Mouse (Mus musculus): ENCODE measurements around the gene Bend4. TPM values are rescaled to one million over a fixed set of nuclear protein-coding genes. Genes with fewer than 3 reads are reported as not detected.

Bend4 gene
- polyA plus RNA-seq, 1 experiment from 2014 or later: 13.0 TPM

DNA sequence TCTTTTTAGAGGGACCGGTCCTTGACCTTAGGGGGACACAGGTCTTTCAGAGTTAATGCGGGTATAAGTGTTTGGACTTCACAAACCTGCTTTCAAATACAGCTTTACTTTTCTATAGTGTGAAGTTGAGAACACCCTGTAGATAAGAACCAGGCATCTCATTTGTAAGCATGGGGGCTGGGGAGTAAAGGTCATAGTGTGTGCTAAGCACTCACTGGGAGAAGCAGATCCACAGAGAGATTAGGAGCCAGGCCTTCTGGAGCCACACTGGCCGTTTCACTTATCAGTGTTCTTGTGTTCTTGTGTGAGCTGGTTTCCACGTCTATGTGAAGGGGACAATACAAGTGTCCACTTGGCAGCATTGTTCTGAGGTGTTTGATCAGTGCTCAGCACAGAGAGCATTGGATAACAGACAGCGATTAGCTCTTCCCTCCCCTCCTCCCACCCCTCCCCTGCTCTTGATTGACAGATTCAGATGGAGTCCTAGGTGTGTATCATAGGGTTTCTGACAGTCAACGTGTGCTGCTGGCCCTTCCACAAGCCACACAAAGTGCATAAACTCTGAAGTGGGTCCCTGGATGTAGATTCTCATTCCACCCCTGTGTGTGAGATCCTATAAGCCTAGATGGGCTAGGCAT, 14.8 kb upstream of the Bend4 start:
- H3K27me3 ChIP-seq (ENCODE audit: low read depth, poor library complexity, severe bottlenecking): 0 out of 2 replicates have a peak, but pooled peaks cover 10% of the 10 kb centered on the region
- no peaks in the 10 kb centered on the region for H3K36me3 ChIP-seq
- H3K9me3 ChIP-seq (replicated peaks): no peaks in the 10 kb centered on the region
- H3K27ac ChIP-seq (replicated peaks): 0 out of 2 replicates have a peak overlapping the region, but pooled peaks have one; percentile 28
- DNase-seq (ENCODE audit: low spot score): no peak
- peaks cover 27% of the 10 kb centered on the region for H3K4me1 ChIP-seq
- whole genome bisulfite sequencing: 48% methylated on average over 6 of the region's 6 CpGs
- no peak overlapping the region for H3K4me3 ChIP-seq

GRCm38 (mm10) chr5:67440563-67440962, 12.5 kb upstream of the Bend4 start:
- Histone ChIP-seq H3K4me3 (no peak overlapping the region), H3K4me1 (peaks cover 27% of the 10 kb centered on the region), H3K27me3 (ENCODE audit: low read depth, poor library complexity, severe bottlenecking) (0 out of 2 replicates have a peak, but pooled peaks cover 10% of the 10 kb centered on the region), H3K36me3 (no peaks in the 10 kb centered on the region), H3K9me3 (replicated peaks) (no peaks in the 10 kb centered on the region), H3K27ac (replicated peaks) (no peak overlapping the region)
- WGBS: 90% methylated on average over 8 of the region's 8 CpGs
- no peak for DNase-seq (ENCODE audit: low spot score)

GRCm38 (mm10) chr5:67437403-67437802, 9.3 kb upstream of the Bend4 start:
- no peak for DNase-seq (ENCODE audit: low spot score)
- Histone ChIP-seq H3K27me3 (ENCODE audit: low read depth, poor library complexity, severe bottlenecking) (0 out of 2 replicates have a peak, but pooled peaks cover 10% of the 10 kb centered on the region), H3K27ac (replicated peaks) (no peak overlapping the region), H3K9me3 (replicated peaks) (no peaks in the 10 kb centered on the region), H3K4me1 (no peaks in the 10 kb centered on the region), H3K4me3 (no peak overlapping the region), H3K36me3 (no peaks in the 10 kb centered on the region)
- 58% methylated on average over 2 of the region's 2 CpGs for WGBS

DNA sequence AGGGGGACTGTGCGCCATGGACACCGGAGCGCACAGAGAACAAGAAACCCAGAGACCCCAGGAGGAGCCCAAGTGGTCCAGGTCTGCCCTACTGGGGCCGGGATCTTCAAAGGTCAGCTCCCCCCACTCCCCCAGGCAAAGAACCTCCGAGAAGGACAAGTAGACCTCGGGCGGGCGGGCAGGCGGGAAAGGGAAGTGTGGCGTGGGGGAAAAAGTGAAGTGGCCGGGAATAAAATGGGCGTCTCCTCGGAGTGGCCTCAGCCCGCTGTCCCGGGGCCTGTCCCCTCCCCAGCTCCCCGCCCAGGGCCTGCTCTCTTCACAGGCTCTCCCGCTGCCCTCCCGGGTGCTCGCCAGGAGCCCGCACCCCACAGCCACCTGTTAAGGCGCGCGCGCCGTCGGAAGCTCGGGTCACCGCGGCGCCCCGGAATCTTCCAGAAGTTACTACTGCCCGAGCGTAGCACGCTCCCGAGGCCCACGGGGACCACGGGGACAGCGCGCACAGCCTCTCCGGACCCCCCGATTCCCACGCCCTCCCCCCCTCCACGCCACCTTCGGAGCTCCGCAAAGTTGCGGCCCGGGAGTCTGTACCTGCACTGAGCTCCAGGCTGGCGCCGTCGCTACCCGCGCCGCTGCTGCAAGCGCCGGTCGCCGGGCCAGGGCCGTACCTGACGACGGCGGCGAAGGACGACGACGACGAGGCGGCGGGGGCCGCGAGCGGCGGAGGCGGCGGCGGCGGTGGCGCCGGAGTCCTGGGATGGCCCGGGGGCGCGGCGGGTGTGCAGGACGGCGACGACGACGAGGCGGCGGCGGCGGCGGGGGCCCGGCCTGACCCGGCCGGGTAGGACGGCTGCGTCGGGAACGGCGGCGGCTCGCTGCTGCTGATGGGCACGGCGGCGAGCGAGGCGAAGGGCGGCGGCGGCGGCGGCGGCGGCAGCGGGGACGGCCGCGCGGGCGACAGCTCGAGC, 1.4 kb downstream of the Bend4 start:
- H3K4me3 ChIP-seq: peak overlapping the region; percentile 74
- H3K4me1 ChIP-seq: peaks cover 38% of the 10 kb centered on the region
- H3K27ac ChIP-seq (replicated peaks): peak overlapping the region; percentile 88
- no peaks in the 10 kb centered on the region for H3K36me3 ChIP-seq
- 3% methylated on average over 112 of the region's 121 CpGs for WGBS
- no peaks in the 10 kb centered on the region for H3K9me3 ChIP-seq (replicated peaks)
- peak; percentile 59 for DNase-seq (ENCODE audit: low spot score)
- H3K27me3 ChIP-seq (ENCODE audit: low read depth, poor library complexity, severe bottlenecking): peaks cover 36% of the 10 kb centered on the region

- no peak for DNase-seq (ENCODE audit: low spot score)
- WGBS: 20% methylated on average over 5 of the region's 5 CpGs
- Histone ChIP-seq H3K27ac (replicated peaks) (0 out of 2 replicates have a peak overlapping the region, but pooled peaks have one; percentile 88), H3K9me3 (replicated peaks) (no peaks in the 10 kb centered on the region), H3K4me3 (peak overlapping the region; percentile 74), H3K4me1 (peaks cover 38% of the 10 kb centered on the region), H3K36me3 (no peaks in the 10 kb centered on the region), H3K27me3 (ENCODE audit: low read depth, poor library complexity, severe bottlenecking) (peaks cover 36% of the 10 kb centered on the region)
Observed at GRCm38 (mm10) chr5:67426011-67426410, 2.1 kb downstream of the Bend4 start.

DNA sequence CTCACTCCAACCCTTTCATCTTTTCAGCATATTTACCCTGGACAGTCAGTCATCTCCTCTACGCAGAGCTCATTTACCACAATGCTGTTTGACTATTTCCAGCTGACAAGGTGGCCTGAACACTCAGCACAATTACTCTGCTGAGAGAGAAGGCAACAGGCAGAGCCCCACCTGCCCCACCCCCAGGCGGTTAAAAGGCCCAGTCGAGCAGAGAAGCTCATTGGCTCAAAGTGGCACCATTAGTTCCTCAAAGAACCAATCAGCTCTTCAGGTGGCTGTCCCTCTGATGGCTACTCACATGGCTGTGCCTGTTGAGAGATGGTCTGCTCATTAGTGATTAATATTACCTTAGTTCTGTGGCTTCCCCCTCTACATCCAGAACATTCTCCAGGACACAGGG, 3.5 kb downstream of the Bend4 start:
- DNase-seq (ENCODE audit: low spot score): no peak
- Histone ChIP-seq H3K36me3 (no peaks in the 10 kb centered on the region), H3K27ac (replicated peaks) (no peak overlapping the region), H3K4me3 (no peak overlapping the region), H3K27me3 (ENCODE audit: low read depth, poor library complexity, severe bottlenecking) (peaks cover 36% of the 10 kb centered on the region), H3K9me3 (replicated peaks) (no peaks in the 10 kb centered on the region), H3K4me1 (peaks cover 38% of the 10 kb centered on the region)
- 65% methylated on average over 3 of the region's 3 CpGs for WGBS

DNA sequence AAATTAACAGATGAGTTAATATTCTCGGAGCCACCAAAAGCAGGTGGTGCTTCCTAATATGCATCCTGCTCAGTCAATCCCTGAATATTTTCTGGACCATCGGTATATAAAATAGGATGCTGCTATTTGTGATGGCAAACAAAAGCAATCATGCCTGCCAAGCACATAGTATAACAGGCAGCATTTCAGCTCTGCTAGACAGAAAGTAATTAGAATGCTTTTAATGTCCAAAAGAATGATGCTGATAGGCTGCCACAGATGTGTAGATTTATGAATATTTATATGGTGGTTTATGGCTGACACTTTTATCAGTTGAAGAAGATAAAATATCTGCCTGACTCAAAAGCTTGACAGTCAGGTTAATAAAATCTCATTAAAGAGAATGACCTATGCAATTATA, 4.1 kb downstream of the Bend4 start:
- Histone ChIP-seq H3K36me3 (no peaks in the 10 kb centered on the region), H3K27me3 (ENCODE audit: low read depth, poor library complexity, severe bottlenecking) (peaks cover 33% of the 10 kb centered on the region), H3K4me1 (peaks cover 38% of the 10 kb centered on the region), H3K4me3 (no peak overlapping the region), H3K27ac (replicated peaks) (no peak overlapping the region), H3K9me3 (replicated peaks) (no peaks in the 10 kb centered on the region)
- WGBS: 93% methylated on average over 2 of the region's 2 CpGs
- no peak for DNase-seq (ENCODE audit: low spot score)

DNA sequence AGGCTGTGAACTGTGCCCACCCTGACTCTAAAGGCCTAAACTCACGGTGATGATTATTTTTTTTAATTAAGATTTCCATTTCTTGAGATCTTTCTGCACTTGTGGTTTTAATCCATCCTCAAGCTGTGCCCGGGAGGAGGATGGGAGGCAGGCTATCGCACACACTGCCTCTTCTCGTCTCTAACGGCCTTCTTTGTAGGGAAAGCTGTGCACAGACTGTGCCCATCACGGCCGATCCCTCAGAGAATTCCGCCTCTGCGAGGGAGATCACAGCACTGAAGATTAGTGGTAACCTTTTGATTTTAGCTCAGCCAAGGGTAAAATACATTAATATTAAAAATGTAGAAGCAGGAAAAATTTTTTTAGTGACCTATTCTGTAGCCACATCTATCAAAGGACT, 4.8 kb downstream of the Bend4 start:
- 70% methylated on average over 9 of the region's 9 CpGs for WGBS
- Histone ChIP-seq H3K4me3 (no peak overlapping the region), H3K27me3 (ENCODE audit: low read depth, poor library complexity, severe bottlenecking) (peaks cover 26% of the 10 kb centered on the region), H3K9me3 (replicated peaks) (no peaks in the 10 kb centered on the region), H3K36me3 (no peaks in the 10 kb centered on the region), H3K4me1 (peaks cover 39% of the 10 kb centered on the region), H3K27ac (replicated peaks) (no peak overlapping the region)
- DNase-seq (ENCODE audit: low spot score): no peak

DNA sequence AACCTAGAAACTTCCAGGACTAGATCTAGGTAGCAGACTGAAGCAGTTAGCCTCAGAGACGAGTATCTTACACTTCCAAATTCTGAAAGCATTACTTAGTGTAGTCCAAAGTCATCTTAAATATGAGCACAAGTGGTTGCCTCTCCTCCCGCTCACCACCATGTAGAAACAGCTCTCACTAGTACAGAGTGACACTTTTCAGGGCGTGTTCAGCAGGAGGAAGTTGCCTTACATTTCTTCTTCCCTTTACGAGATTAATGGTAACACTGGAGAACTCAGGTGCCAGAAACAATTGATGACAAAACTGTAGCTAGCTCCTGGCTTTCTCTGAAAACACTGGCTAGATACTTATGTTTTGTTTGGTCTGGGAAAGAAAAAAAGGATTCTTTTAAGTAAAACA, 8.7 kb downstream of the Bend4 start:
- H3K4me3 ChIP-seq: no peak overlapping the region
- no peak overlapping the region for H3K27ac ChIP-seq (replicated peaks)
- H3K27me3 ChIP-seq (ENCODE audit: low read depth, poor library complexity, severe bottlenecking): 0 out of 2 replicates have a peak, but pooled peaks cover under 1% of the 10 kb centered on the region
- H3K9me3 ChIP-seq (replicated peaks): no peaks in the 10 kb centered on the region
- peaks cover 31% of the 10 kb centered on the region for H3K36me3 ChIP-seq
- H3K4me1 ChIP-seq: peaks cover 20% of the 10 kb centered on the region
- 86% methylated on average over 4 of the region's 4 CpGs for WGBS
- no peak for DNase-seq (ENCODE audit: low spot score)

DNA sequence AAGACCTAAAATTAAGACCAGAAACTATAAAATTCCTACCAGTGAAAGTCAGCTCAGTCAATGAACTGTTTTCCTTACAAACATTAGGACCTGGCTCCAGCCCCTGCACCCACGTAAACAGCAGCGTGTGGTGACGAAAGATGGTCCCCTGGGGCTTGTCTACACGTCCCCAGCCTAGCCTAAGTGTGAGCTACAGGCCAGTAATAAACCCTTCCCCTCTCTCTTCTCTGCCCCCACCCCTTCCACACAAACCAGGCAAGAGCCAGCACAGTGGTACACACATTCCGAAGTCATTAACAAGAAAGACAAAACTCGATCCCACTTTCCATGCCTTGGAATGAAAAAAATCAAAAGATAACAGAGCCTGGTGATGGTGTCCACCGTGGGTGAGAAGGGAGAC, 16.6 kb downstream of the Bend4 start:
- no peak overlapping the region for H3K27ac ChIP-seq (replicated peaks)
- H3K4me1 ChIP-seq: no peaks in the 10 kb centered on the region
- DNase-seq (ENCODE audit: low spot score): no peak
- 80% methylated on average over 7 of the region's 7 CpGs for WGBS
- no peak overlapping the region for H3K4me3 ChIP-seq
- H3K27me3 ChIP-seq (ENCODE audit: low read depth, poor library complexity, severe bottlenecking): no peaks in the 10 kb centered on the region
- H3K36me3 ChIP-seq: peaks cover 28% of the 10 kb centered on the region
- no peaks in the 10 kb centered on the region for H3K9me3 ChIP-seq (replicated peaks)

GRCm38 (mm10) chr5:67410426-67410825, 17.7 kb downstream of the Bend4 start:
- H3K4me3 ChIP-seq: no peak overlapping the region
- WGBS: 96% methylated on average over 4 of the region's 4 CpGs
- H3K27me3 ChIP-seq (ENCODE audit: low read depth, poor library complexity, severe bottlenecking): no peaks in the 10 kb centered on the region
- no peak for DNase-seq (ENCODE audit: low spot score)
- peaks cover 26% of the 10 kb centered on the region for H3K36me3 ChIP-seq
- no peaks in the 10 kb centered on the region for H3K9me3 ChIP-seq (replicated peaks)
- H3K4me1 ChIP-seq: no peaks in the 10 kb centered on the region
- no peak overlapping the region for H3K27ac ChIP-seq (replicated peaks)

- no peaks in the 10 kb centered on the region for H3K27me3 ChIP-seq (ENCODE audit: low read depth, poor library complexity, severe bottlenecking)
- no peaks in the 10 kb centered on the region for H3K4me1 ChIP-seq
- no peaks in the 10 kb centered on the region for H3K9me3 ChIP-seq (replicated peaks)
- 93% methylated on average over 6 of the region's 6 CpGs for WGBS
- no peak for DNase-seq (ENCODE audit: low spot score)
- no peak overlapping the region for H3K4me3 ChIP-seq
- peaks cover 33% of the 10 kb centered on the region for H3K36me3 ChIP-seq
- H3K27ac ChIP-seq (replicated peaks): no peak overlapping the region
Observed at GRCm38 (mm10) chr5:67408391-67408790, 19.7 kb downstream of the Bend4 start.

GRCm38 (mm10) chr5:67404919-67405318, 23.2 kb downstream of the Bend4 start:
- DNase-seq (ENCODE audit: low spot score): no peak
- peaks cover 31% of the 10 kb centered on the region for H3K36me3 ChIP-seq
- H3K4me1 ChIP-seq: no peaks in the 10 kb centered on the region
- no peak overlapping the region for H3K27ac ChIP-seq (replicated peaks)
- H3K9me3 ChIP-seq (replicated peaks): no peaks in the 10 kb centered on the region
- no peaks in the 10 kb centered on the region for H3K27me3 ChIP-seq (ENCODE audit: low read depth, poor library complexity, severe bottlenecking)
- no peak overlapping the region for H3K4me3 ChIP-seq
- 89% methylated on average over 9 of the region's 9 CpGs for WGBS
